Mouse (Mus musculus): Measurements from ENCODE around the gene Olfr198.
"Not testable (repeated sequence)": the region's sequence is repeated elsewhere in the genome, so short reads cannot be mapped to it uniquely, and the experiment has no call there.

Gene Olfr198

DNA sequence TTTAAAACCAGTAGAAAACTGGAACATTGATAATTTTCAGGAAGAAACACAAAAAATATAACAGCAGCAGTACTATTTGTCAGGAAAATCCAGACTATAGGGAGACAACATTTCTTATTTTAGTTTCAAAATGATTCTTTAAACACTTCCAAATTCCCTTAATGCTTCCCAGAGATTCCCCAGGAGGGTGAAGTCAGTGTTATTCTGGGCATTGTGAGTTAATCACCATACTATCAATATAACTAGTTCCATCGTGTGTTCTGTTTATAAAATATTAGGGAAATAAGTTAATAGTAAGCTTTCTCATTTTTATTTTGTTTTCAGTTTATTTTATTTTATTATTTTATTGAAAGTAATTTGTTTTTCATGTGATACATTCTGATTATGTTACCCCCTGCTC, at the start of gene Olfr198:
TSS of gene Olfr198 (minus strand) at position 101 of the 400 bp plus-strand sequence.
- DNase-seq (ENCODE audit: low read depth, low spot score): not testable (repeated sequence)

DNA sequence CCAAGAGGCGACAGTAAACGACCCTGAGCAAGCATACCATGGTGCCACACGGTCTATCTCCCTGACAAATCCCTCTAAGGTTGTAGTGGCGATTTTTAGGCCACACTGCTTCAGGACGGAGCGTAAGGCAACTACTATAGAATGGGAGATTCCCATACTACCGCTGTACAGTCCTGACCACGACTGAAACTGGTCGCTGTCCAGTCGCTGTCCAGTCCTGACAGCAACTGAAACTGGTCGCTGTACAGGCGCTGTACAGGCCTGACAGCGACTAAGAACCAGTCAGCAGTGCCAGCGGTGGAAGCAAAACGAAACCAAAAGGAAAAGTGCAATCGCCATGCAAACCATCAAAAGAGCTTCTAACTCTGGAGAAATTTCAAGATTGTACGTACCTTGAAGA, 46.4 kb upstream of the Olfr198 start:
- DNase-seq (ENCODE audit: low read depth, low spot score): no peak

DNA sequence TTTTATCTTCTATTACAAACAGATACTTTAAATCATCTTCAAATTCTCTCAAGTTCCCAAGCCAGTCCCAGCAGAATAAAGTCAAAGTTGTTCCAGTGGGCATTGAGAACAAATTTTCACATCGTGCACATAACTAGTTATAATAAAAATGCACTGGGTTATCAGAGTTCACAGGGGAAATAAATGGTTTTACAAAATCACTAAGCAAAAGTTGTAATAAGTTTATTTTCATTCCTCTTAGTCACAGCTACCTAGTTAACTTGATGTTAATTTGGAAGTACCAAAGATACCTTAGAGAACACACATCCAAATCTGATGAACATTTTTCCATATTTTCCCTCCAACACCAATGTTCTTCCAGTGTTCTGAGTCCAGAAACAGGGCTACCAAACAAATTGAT, 16.3 kb upstream of the Olfr198 start, which contains the start of gene Olfr199:
TSS of gene Olfr199 (minus strand) at position 101 of the 400 bp plus-strand sequence.
- DNase-seq (ENCODE audit: low read depth, low spot score): not testable (repeated sequence)

DNA sequence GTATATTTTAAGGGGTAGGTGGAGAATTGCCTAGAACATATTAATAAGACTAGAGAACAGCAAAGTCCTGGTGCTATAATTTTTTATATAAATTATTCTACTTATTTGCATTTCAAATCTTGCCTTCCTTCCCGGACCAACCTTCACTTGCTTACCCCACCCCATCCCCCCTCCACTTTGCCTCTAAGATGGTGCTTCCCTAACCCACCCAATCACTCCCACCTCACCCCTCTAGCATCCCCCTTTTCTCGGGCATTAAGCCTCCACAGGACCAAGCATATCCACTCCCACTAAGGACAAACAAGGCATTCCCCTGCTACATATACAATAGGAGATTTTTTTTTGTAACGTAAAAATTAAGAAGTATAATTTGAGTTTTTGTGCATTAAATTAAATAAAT, 14.5 kb upstream of the Olfr198 start:
- DNase-seq (ENCODE audit: low read depth, low spot score): not testable (repeated sequence)

DNA sequence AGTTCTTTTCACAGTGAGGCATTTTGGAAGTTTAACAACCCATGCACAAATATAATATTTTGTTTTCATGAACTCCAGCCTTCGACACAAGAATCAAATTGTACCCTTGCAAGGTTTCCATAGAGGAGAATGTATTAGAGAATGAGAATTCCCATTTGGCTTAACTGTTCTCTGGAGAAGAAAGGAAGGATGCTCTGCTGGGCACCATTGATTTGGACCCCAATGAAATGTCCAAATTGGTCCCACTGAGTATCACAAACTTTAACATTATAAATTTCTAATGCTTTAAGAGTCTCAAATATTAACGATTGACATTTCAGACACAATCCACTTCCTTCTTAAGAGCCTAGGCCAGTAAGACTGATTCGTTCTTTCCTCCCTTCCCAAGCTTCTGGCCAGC, 33.0 kb downstream of the Olfr198 start, which contains the start of gene Olfr196:
TSS of gene Olfr196 (minus strand) at position 101 of the 400 bp plus-strand sequence.
- DNase-seq (ENCODE audit: low read depth, low spot score): no peak

DNA sequence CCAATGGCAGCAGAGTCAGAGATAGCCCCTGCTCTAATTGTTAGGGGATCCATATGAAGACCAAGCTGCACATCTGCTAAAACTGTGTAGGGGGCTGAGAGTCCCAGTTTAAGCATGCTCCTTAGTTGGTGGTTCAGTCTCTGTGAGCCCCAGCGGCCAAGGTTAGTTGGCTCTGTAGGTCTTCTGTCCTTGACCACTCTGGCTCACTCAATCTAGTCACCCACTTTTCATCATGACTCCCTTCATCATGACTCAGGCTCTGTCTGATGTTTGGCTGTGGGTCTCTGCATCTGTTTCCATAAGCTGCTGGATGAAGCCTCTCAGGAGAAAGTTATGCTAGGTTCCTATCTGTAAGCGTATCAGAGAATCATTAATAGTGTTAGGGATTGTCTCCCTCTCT, 51.3 kb downstream of the Olfr198 start:
- DNase-seq (ENCODE audit: low read depth, low spot score): no peak
